Mouse (Mus musculus) activated CD4-positive, CD25-positive, alpha-beta regulatory T cell, adult 4 months (primary cell): ENCODE data around the gene Adat1. TPM values are rescaled to one million over a fixed set of nuclear protein-coding genes. Genes with fewer than 3 reads are reported as not detected.

Experiments
- ATAC-seq: one replicate; pipeline ENCODE4 v1.8.0; 2017
- polyA plus RNA-seq, 2 experiments: library from polyadenylated mRNA; unstranded; fragments of 100-300 nt; shearing (Covaris generic); gene quantifications; one replicate each; pipeline ENCODE4 v1.2.1; 2017

The Adat1 gene
- 1 to 10 TPM; 3.9 to 4.1 TPM for polyA plus RNA-seq

GRCm38 (mm10) chr8:111992013-111992702 lies at the start of gene Adat1:
Gene Adat1, minus strand, starts transcription at chr8:111992302.
- peak; percentile 99 for ATAC-seq

DNA sequence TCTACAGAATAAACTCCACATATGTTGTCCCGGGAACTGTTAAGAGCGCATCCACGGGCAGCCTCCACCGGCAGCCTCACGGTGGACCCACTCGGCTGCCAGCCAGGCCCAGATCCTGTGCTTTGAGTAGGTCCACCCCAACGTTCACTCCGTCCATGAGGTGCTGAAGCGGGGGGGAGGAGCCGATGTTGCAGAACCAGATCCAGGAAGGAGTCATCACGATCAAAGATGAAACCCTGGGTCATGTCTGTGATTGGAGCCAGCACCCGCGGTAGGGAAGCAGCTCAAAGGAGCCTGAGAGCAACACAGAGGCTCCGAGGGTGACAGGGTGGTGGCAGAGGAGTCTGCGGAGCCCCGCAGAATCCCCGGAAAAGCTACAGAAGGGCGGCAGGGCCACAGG lies 45.4 kb upstream of the Adat1 start:
- no peak for ATAC-seq

- ATAC-seq, result peak; percentile 90
These were observed 42.5 kb upstream of the Adat1 start for GRCm38 (mm10) chr8:112034603-112035002.

GRCm38 (mm10) chr8:112033071-112033470 lies 41.0 kb upstream of the Adat1 start:
- no peak for ATAC-seq

GRCm38 (mm10) chr8:112030663-112031062 lies 38.6 kb upstream of the Adat1 start:
- ATAC-seq, result no peak

DNA sequence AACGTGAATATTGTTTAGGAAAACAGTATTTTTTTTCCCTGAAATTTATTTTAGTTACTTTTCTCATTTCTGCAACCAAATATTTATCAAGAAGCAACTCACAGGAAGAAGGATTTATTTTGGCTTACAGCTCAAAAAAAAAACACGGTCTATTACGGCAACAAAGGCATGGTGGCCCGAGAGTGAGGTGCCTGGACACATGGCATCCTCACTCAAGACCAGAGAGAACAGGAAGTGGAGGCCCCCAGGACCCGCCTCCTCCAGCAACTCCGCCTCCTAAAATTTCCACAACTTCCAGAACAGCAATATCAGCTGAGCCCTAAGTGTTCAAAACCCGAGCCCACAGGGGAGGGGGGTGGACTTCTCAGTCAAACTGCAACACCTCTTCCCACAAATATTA lies 37.4 kb upstream of the Adat1 start:
- no peak for ATAC-seq

DNA sequence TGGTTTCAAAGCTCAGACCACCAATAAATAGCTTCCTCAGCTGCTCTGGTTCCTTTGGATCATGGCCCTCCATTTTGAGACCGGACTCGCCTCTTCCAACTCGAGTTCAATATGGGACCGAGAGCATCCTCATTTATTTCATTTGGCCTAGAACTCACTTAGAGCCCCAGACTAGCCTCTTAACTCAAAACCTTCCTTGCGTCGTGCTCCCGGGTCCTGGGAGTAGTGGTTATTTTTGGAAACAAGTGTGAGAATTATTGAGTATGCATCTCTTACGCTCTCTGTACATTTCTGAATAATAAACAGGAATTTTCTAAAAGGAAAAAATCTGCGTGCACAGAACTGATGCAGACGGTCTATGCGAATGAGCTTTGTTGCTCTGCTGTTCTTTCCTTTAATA lies 22.8 kb upstream of the Adat1 start, which contains the start of gene Gm6793:
TSS of gene Gm6793 (minus strand) at position 101 of the 400 bp plus-strand sequence.
- no peak for ATAC-seq

- ATAC-seq, result peak; percentile 27
These were observed 19.7 kb upstream of the Adat1 start for GRCm38 (mm10) chr8:112011816-112012242.

- peak; percentile 89 for ATAC-seq
These were observed 19.1 kb upstream of the Adat1 start, which contains the start of the genes Kars and Terf2ip for GRCm38 (mm10) chr8:112010997-112011815. Gene Kars, minus strand, starts transcription at chr8:112011323. Gene Terf2ip, plus strand, starts transcription at chr8:112011398.

DNA sequence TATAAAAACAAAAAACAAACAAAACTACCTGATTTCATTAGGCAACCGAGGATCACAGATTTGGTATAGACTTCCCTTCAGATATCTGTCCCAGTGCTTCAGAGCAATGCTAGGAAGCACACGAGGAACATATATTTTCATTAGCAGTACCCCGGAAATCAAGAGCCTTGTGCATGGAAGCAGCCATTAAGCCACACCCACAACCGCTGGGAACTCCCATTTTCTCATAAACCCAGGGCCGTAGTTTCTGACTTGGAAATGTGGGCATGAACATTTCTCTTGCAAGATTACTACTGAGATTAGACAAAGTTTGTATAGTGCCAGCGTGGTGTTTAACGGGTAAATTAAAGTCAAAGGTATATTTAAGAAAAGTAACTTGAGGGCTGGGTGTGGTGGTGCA lies 17.5 kb upstream of the Adat1 start:
- ATAC-seq, result no peak

DNA sequence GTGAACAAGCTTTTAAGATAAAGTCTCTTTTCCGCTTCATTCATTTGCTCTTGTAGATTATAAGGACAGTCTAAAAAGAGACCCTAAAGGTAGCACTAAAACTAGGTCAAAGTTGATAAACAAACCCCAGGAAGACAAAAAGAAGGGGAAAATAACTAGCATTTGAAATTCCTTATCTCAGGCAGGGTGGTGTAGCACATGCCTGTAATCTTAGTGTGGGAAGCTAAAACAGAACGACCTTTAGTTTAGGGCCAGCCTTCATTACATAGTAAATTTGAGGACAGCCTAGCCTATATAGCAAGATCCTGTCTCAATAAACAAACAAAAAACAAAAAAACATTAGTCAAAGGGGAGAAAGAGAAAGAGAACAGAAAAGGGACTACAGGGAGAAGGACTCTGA lies 15.6 kb upstream of the Adat1 start:
- no peak for ATAC-seq

DNA sequence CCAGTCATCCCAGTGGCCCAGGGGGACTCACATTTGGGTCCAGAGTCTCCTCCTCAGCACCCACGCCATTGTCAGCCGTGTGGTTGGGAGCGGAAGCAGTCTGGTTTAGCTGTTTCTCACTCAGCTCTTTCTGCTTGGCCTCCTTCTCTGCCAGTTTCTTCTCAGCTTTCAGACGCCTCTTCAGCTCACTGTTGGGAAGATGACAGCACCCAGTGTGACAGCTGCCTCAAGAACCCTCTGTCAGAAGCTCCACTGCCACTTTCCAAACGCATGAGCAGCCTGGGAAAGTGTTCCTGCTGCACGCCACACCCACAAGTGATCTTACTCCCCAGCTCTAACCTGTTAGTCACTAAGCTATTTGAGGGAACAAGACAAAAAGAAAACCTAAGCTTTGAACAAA lies 13.5 kb upstream of the Adat1 start:
- ATAC-seq, result no peak

- ATAC-seq, result no peak
These were observed 12.7 kb upstream of the Adat1 start for GRCm38 (mm10) chr8:112004754-112005153.

DNA sequence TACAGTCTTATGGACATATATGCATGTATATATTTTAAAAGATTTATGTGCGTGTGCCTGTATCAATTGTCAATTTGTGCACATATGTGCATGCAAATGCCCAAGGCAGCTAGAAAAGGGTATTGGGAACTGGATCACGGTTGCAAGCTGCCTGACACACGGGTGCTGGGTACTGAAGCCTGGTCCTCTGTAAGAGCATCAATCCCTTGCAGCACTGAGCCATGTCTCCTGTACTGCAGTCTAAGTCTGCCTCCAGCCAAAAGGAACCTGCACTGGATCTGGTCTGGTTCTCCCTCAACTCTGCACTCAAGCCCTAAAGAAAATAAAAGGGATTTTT lies 569 bp upstream of the Adat1 start:
- ATAC-seq, result no peak

GRCm38 (mm10) chr8:111991278-111991677 lies 824 bp downstream of the Adat1 start:
- no peak for ATAC-seq

GRCm38 (mm10) chr8:111989911-111990310 lies 2.2 kb downstream of the Adat1 start:
- ATAC-seq, result peak; percentile 48

GRCm38 (mm10) chr8:111984511-111984910 lies 7.6 kb downstream of the Adat1 start:
- ATAC-seq, result no peak

- ATAC-seq, result no peak
These were observed 10.0 kb downstream of the Adat1 start for GRCm38 (mm10) chr8:111982116-111982515.

DNA sequence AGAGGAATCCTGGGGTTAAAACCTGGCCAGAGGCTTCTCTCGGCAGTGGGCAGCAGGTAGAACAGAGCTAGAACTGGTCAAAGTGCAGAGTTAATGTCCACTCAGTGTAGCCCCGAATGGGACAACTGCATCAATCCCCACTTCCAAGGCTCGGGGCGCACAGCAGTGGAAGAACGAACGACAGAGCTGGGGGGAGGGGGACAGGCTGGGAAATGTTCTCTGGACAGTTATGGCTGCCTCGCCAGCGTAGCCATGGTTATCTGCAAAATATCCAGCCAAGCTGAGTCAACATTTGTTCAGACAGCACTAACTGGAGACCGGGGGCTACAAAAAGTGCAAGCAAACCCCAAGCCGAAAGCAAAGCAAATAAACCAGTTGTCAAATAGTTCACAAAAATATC lies 14.0 kb downstream of the Adat1 start:
- ATAC-seq, result no peak

DNA sequence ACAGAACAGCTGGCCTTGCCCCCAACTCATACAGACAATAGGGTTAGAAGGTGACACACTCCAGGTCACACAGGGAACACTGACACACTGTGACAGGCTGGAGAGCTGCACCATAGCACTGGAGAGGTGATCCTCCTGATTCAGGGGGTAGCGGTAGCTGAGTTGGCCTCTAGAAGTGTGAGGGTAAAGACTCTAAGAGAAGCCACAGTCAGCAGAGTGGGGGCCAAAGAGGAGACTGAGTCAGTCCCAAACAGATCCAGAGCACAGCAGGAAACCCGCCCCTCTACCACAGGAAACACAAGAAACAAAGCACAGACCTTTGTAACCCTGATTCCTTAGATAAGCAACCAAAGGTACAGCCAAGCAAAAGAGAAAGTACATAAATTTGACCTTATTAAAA lies 15.8 kb downstream of the Adat1 start:
- ATAC-seq, result peak; percentile 98

GRCm38 (mm10) chr8:111975706-111976105 lies 16.4 kb downstream of the Adat1 start:
- ATAC-seq, result no peak

- ATAC-seq, result no peak
These were observed 18.0 kb downstream of the Adat1 start for GRCm38 (mm10) chr8:111974138-111974537.

DNA sequence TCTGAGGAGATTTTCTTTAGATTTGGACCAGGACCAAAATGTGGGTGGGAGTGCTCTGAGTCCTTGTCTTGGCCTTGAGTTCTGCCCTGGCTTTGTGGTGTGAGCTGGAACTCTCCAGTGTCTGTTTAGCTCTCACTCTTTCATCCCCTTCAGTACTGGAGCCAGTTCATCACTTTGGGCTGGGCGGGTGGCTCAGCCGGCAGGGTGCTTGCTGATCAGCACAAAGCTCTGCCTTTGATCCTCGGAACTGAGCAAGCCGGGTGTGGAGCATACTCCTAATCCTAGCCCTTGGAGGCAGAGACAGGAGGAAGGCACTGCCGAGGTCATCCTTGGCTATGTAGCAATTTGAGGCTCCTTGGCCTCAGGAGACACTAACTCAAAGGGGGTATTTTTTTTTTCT lies 23.1 kb downstream of the Adat1 start:
- no peak for ATAC-seq

- ATAC-seq, result no peak
These were observed 23.6 kb downstream of the Adat1 start for GRCm38 (mm10) chr8:111968541-111968940.
